Mouse (Mus musculus) liver (tissue): Measurements from ENCODE around the gene Atp11a.

Experiments
- DNase-seq: peaks from one replicate; pipeline ENCODE4 v3.0.0-alpha.2; 2020; ENCODE audit warnings: mixed read lengths

Atp11a gene

GRCm38 (mm10) chr8:12874194-12874791 lies 117.5 kb downstream of the Atp11a start:
- DNase-seq = no peak

DNA sequence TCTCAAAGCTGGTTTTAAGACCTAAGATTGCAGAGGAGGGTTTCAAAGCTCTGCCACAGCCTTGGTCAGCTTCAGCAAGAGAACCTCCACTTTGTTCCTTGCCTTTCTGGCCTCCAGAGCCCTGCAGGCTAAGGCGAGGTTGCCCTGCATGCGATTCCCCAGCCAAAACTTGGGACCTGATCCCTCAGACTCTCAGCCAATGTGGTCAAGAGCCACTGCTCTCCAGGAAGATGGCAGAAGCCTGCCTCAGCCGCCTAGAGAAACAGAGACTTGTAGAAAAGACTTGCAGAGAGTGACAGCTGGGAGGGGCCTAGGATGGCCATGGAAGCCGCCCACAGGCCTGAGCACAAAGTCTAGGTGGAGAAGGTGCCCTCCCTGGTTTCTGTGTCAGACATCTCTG lies 118.2 kb downstream of the Atp11a start:
- DNase-seq = no peak

GRCm38 (mm10) chr8:12877126-12877525 lies 120.3 kb downstream of the Atp11a start:
- no peak for DNase-seq

GRCm38 (mm10) chr8:12880163-12880562 lies 123.3 kb downstream of the Atp11a start:
- DNase-seq = no peak

GRCm38 (mm10) chr8:12883051-12884004 lies 126.5 kb downstream of the Atp11a start:
- DNase-seq = no peak

DNA sequence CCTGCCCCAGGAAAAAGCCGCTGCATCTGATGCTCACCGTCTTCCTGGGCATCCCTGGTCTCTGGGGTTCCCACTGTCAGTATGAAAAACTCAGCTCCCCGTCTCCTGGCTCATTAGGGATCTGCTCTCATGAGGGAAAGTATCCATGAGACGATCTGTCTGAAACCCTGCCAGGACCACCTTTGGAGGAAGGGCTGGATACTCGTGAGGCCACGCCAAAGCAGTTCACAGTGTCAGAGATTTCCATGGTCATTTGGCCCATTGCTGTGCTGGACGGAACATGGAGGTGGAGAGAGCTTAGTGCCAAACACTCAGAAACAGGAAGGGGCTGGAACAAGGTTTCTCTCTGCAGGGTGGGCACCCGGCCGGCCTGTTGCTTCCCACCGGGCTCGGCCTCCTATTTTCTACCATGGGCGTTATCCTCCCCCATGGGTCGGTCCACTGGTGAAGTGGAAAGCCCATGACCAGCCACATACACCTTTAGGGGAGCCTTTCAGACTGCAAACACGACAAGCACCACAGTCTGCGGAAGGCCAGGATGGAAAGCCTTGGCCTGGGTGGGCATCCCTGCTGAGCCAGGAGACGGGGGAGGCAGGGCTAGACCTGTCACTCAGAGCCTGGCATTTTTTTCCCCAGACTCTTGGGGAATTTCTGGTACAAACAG lies 131.1 kb downstream of the Atp11a start:
- no peak for DNase-seq

- no peak for DNase-seq
Measured at GRCm38 (mm10) chr8:12889046-12889598, 132.3 kb downstream of the Atp11a start.

DNA sequence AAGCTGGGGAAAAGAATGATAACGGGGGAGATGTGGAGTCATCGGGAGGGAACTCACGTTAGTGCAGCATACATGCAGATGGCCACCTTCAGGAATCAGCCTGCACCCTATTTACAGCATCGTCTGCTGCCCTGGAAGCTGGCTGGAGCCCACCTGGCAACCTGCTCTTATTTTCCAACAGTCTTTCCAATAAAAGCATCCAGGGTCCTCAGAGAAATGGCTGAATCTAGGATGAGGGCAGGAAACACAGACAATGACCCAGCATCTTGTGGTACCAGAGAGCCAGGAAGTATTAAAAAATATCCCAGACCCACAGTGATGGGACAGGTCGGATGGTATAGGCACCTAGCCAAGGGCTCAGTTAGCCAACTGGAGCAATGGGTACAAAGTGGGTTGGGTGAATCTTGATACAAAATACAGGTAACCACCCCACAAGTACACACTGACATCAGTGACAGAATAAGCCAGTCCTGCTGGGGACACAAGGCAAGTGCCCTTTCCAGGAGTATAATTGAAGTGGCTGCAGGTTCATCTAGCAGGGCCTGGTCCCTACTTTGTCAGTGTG lies 136.2 kb downstream of the Atp11a start:
- no peak for DNase-seq

- no peak for DNase-seq
Measured at GRCm38 (mm10) chr8:12893797-12894578, 137.2 kb downstream of the Atp11a start.

DNA sequence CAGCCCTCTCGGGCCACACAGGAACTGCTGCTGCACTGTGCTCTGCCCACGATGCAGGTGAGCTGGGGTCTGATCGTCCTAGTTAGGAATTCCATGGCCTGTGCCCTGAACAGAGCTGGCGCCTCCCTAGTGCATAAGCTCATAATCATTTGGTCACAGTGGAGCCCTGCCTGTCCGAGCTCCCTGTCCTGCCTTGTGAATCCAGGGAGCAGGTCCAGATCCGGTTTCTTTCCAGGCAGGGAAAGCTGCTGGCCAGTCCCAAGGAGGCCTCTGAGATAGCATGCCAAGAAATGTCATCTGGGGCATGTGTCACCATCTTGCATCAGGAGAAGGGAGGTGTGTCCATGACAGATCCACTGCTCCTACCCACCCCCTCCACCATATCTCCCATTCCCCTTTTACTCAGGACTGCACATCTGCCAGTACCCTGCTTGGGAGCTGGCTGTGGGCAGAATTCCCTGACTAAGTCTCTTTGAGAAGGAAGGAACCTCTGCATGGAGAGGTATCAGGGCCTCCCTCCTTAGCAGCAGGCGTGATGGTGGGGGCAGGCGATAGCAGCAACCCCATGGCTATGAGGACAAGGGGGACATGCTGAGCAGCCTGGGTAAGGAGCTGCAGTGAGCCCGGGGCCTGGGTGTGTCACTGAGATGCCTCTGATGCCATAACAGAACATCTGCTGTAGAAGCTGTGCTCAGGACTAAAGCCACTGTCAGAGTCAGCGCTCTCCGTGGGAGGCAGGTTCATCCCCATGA lies 138.1 kb downstream of the Atp11a start:
- DNase-seq = no peak

DNA sequence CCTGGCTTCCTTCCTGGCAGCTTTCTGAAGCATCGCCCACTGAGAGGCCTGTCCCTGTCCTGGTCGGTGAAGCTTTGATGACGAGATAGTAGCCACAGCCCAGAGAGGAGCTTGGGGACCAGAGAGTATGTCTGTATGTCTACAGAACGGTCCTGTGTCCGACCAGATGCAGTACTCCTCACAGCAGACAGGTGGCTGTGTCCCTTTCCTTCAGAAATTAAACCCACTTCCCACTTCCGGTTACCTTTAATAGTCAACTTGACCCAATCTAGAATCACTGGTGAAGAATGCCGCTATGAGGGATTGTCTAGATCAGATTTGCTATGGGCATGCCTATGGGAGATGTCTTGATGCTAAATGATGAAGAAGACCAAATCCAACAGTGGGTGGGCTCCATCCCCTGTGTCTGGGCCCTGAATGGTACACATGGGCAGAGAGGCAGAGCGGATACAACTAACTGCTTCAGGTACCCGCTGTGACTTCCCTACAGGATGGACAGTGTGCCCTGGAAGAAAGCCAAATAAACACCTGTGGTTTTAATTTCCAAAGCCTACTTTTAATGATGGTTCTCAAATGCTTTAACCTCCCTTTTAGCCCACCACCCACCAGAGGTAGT lies 138.8 kb downstream of the Atp11a start:
- DNase-seq = no peak

DNA sequence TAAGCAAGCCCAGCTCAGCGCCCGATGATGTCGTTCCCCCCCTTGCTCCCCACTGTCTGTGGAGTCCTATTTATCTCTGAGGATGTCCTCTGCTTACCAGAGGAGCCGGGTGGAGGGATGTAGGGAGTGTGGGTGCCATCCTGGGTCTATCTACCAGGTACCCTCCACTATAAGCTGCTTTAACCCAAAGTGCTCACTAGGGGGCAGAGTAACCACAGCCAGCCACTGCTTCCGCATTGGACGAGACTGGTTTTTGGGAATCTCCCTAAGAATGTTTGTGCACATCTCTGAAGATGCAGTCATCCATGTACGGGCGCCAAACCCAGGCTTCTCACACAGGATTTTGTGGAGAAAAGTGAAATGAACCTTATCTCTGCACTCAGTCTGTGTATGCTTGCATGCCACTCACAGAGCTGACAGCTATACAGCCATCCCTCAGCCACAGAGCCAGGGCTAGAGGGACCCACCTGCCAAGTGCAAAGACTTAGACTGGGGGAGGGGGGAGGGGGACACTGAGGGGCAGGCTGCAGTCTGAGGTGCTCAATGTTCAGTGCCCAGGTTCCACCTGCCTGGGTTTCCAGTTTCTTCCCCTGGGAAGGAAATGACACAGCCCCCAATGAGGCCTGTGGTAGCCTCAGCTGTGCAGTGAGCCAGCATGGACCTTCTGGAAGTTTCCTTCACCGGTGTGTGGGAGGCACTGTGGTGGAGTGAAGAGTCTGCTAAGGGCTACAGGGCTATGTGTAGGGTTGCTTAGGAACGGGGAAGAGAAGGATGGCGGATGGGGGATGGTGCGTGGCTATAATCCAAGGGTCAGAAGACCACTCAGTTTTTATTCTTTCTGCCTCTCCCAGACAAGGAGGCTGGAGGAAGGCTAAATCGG lies 139.9 kb downstream of the Atp11a start:
- DNase-seq = peak; percentile 25

DNA sequence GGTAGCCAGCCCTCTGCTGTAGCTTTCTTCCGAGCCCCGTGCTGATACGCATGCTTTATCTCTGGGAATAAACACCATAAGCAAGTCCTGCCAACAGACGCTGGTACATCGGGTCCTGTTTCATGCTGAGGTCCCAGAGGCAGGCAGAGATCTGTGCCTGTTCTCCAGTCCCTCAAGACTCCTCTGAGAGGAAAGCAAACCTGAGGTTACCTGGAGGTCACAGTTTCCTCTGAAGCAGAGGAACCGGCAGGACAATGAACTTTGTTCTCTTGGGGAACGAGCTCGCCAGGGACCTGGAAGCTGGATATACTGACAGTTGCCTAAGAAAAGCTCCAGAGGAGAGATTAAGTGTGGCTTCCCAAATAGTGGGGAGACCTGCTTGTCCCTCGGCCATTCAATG lies 141.0 kb downstream of the Atp11a start:
- no peak for DNase-seq

- no peak for DNase-seq
Measured at GRCm38 (mm10) chr8:12903790-12904415, 147.1 kb downstream of the Atp11a start.

DNA sequence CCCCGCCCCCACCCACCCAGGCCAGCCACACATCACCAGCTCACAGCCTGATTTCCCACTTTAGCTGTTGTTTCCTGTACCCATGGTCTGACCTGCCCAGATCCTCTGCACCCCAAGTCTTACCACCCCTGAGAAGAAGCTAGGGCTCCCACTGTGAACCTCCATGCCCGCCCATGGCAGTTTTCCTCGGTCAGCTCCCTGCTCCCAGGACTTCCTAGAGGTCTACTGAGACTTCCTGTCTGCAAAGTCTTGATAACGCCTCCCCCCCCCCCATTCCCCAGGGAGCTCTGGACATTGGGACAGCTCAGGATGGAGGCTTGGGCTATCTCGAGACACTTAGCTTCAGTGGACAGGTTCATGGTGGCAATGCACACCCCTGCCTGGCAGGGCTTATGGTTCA lies 148.3 kb downstream of the Atp11a start:
- no peak for DNase-seq

DNA sequence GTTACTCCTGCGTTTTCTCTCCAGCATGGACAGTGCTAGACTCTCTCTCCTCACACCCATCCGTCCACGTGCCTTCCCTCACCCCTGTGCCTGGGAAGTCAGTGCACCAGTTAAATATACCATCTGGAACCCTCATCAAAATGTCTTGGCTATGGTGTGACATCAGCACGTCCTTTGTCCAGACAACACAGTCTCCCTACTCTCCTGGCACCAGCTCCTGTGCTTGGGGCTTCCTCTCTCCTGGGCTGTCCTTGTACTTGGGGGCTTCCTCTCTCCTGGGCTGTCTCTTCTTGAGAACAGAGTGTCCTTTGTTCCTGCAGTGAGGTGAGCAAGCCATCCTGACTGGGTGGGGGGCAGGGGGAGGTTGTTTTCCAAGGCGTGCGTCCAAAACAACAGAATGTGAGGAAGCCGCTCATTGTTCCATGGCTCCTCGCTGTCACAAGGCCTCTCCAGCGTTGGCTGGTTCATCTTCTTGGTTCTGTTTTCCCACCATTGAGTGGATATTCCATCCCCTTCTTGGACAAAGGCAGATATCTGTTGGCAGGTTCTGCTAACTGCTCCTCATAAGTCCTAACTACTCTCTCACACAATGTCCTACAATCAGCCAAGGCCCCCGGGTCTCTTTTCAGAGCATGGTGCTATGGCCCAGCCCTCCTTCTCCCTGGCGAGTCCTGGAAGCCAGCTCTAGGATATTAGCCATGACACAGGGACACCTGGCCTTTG lies 148.9 kb downstream of the Atp11a start:
- DNase-seq = no peak

DNA sequence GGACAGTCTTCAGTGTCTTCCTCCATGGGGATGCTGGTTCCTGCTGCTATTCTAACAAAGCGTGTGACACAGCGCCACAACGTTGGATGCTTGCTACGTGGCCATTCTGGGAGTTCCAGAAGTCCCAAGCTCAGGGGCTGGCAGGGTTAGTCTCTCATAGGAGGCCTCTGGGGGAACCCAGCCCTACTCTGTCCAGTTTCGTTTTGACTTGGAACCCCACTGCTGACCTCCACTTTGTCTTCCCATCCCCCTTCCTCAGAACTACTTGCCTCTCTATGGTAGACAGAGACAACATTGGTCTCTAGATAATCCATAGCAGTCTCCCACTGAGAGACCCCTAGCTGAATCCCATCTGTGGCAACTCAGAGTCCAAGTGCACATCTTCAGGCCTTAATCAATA lies 149.8 kb downstream of the Atp11a start:
- no peak for DNase-seq

DNA sequence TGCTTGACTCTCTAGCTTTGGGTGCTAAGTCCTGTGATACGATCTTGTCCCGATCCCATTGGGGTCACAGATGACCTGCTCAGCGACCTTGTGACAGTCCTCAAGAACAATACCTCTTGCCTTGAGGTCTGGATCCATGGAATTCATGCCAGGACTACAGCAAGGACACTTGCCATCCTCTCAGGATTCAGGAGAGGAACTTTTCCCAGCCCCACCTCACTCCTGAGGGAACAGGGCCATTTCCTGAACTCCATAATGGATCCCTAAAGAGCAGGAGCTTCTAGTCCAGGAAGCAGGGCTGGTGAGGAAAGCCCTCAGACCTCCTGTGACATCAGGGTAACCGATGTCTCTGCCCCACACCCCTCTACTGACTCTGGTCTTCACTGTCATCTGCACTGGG lies 150.9 kb downstream of the Atp11a start:
- DNase-seq = no peak

DNA sequence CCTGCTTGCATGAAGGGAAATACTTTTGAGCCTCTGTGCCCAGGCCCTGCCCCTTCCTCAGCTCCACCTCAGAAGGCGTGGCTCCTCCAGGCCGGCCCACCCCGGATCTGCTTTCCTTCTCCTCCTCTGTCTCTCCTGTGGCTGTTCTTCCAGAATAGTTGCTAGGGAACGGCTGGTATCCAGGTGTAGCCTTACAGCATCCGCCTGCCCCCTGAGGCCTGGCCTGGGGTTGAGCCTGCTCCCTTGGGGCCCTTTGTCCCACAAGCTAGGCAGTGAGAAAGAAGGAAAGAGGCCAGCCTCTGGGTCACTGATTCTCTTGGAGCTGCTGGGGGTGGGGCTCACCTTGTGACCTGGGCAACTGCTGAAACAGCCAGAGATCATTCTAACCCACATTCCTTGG lies 155.2 kb downstream of the Atp11a start:
- DNase-seq = no peak
